Mouse (Mus musculus) liver, embryonic 16.5 days (tissue): ENCODE results near the gene Cmc2. TPM values are rescaled to one million over a fixed set of nuclear protein-coding genes. Genes with fewer than 3 reads are reported as not detected.

Experiments
- ATAC-seq: fragments of 200-750 bp; cut with Nextera tagmentation; 2 replicates; pipeline ENCODE4 v1.8.0; 2017; ENCODE audit warnings: low read depth, mild to moderate bottlenecking, moderate number of reproducible peaks, moderate library complexity
- H3K27ac ChIP-seq: fragments of 300-500 bp; sonication (generic); 2 replicates; pipeline ENCODE4 v1.5.1; 2014; ENCODE audit warnings: mild to moderate bottlenecking, low read length
- H3K27me3 ChIP-seq: fragments of 300-500 bp; sonication (generic); 2 replicates; pipeline ENCODE4 v1.6.1; 2014; ENCODE audit warnings: low read depth, low read length, mixed read lengths; ENCODE audit not compliant: control insufficient read depth, insufficient read depth
- H3K36me3 ChIP-seq: fragments of 300-500 bp; sonication (generic); 2 replicates; pipeline ENCODE4 v1.6.1; 2014; ENCODE audit warnings: mild to moderate bottlenecking; ENCODE audit not compliant: control insufficient read depth, insufficient read depth
- H3K4me1 ChIP-seq: fragments of 300-500 bp; sonication (generic); 2 replicates; pipeline ENCODE4 v1.6.1; 2014; ENCODE audit warnings: low read depth, low read length, mixed read lengths; ENCODE audit not compliant: control insufficient read depth
- H3K4me2 ChIP-seq: fragments of 300-500 bp; sonication (generic); 2 replicates; pipeline ENCODE4 v1.6.1; 2014; ENCODE audit warnings: low read depth, low read length, mixed read lengths
- H3K4me3 ChIP-seq: fragments of 300-500 bp; sonication (generic); 2 replicates; pipeline ENCODE4 v1.5.1; 2014; ENCODE audit warnings: low read depth, mild to moderate bottlenecking, low read length
- H3K9ac ChIP-seq: fragments of 300-500 bp; sonication (generic); 2 replicates; pipeline ENCODE4 v1.6.1; 2014; ENCODE audit warnings: low read depth, low read length
- H3K9me3 ChIP-seq: fragments of 300-500 bp; sonication (generic); replicated peaks from 2 replicates; pipeline ENCODE4 v1.6.1; 2016; ENCODE audit warnings: low read length; ENCODE audit not compliant: control insufficient read depth
- WGBS: fragments of 180-500 bp; shearing (Covaris S2); extraction: QIAGEN DNeasy Blood & Tissue Kit; methylation state at CpG from one replicate; pipeline ENCODE4 v1.1.7; 2014; ENCODE audit not compliant: insufficient replicate concordance; 5-methylcytosine and 5-hydroxymethylcytosine counted together
- polyA plus RNA-seq: library from polyadenylated mRNA; unstranded; fragments of >200 nt; fragmentation: Nextera tagmentation; extraction: Ambion mirVana; gene quantifications from 2 replicates; pipeline ENCODE4 v1.2.1, GENCODE M21; 2015

Cmc2 gene
- polyA plus RNA-seq, 1 experiment from 2014 or later, result 54.0 TPM

GRCm38 (mm10) chr8:116868699-116869098 lies 52.6 kb downstream of the Cmc2 start:
- no peaks in the 10 kb centered on the region for H3K36me3 ChIP-seq
- WGBS, result 24% methylated on average over 4 of the region's 4 CpGs
- no peak for ATAC-seq
- no peak overlapping the region for H3K9ac ChIP-seq
- H3K4me1 ChIP-seq, result no peaks in the 10 kb centered on the region
- no peak overlapping the region for H3K4me3 ChIP-seq
- no peak overlapping the region for H3K27ac ChIP-seq
- H3K4me2 ChIP-seq, result no peak overlapping the region
- peaks cover 9% of the 10 kb centered on the region for H3K27me3 ChIP-seq
- no peaks in the 10 kb centered on the region for H3K9me3 ChIP-seq

- H3K4me1 ChIP-seq, result no peaks in the 10 kb centered on the region
- 49% methylated on average over 9 of the region's 9 CpGs for WGBS
- no peak overlapping the region for H3K27ac ChIP-seq
- no peak overlapping the region for H3K4me2 ChIP-seq
- H3K27me3 ChIP-seq, result peaks cover 15% of the 10 kb centered on the region
- H3K4me3 ChIP-seq, result no peak overlapping the region
- no peak for ATAC-seq
- no peaks in the 10 kb centered on the region for H3K36me3 ChIP-seq
- H3K9ac ChIP-seq, result no peak overlapping the region
- H3K9me3 ChIP-seq, result no peaks in the 10 kb centered on the region
Observed at GRCm38 (mm10) chr8:116867321-116867720, 53.9 kb downstream of the Cmc2 start.

GRCm38 (mm10) chr8:116866118-116866903 lies 54.9 kb downstream of the Cmc2 start:
- H3K9ac ChIP-seq, result no peak overlapping the region
- H3K36me3 ChIP-seq, result no peaks in the 10 kb centered on the region
- no peak for ATAC-seq
- no peak overlapping the region for H3K27ac ChIP-seq
- H3K4me1 ChIP-seq, result no peaks in the 10 kb centered on the region
- H3K9me3 ChIP-seq, result no peaks in the 10 kb centered on the region
- peaks cover 15% of the 10 kb centered on the region for H3K27me3 ChIP-seq
- no peak overlapping the region for H3K4me2 ChIP-seq
- no peak overlapping the region for H3K4me3 ChIP-seq
- 48% methylated on average over 13 of the region's 13 CpGs for WGBS

GRCm38 (mm10) chr8:116864514-116864913 lies 56.7 kb downstream of the Cmc2 start:
- Histone ChIP-seq H3K27me3 (peaks cover 15% of the 10 kb centered on the region), H3K36me3 (no peaks in the 10 kb centered on the region), H3K4me2 (no peak overlapping the region), H3K4me3 (no peak overlapping the region), H3K27ac (no peak overlapping the region), H3K9me3 (no peaks in the 10 kb centered on the region), H3K4me1 (no peaks in the 10 kb centered on the region), H3K9ac (no peak overlapping the region)
- 66% methylated on average over 3 of the region's 3 CpGs for WGBS
- ATAC-seq, result no peak

- Histone ChIP-seq H3K4me2 (no peak overlapping the region), H3K27me3 (peaks cover 15% of the 10 kb centered on the region), H3K9me3 (no peaks in the 10 kb centered on the region), H3K27ac (no peak overlapping the region), H3K4me3 (no peak overlapping the region), H3K36me3 (no peaks in the 10 kb centered on the region), H3K4me1 (no peaks in the 10 kb centered on the region), H3K9ac (no peak overlapping the region)
- WGBS, result 33% methylated on average over 9 of the region's 9 CpGs
- ATAC-seq, result no peak
Observed at GRCm38 (mm10) chr8:116864022-116864387, 57.2 kb downstream of the Cmc2 start.

GRCm38 (mm10) chr8:116863357-116864021 lies 57.8 kb downstream of the Cmc2 start:
- no peak overlapping the region for H3K27ac ChIP-seq
- H3K27me3 ChIP-seq, result peaks cover 15% of the 10 kb centered on the region
- no peak overlapping the region for H3K9ac ChIP-seq
- ATAC-seq, result no peak
- 4% methylated on average over 30 of the region's 30 CpGs for WGBS
- H3K9me3 ChIP-seq, result no peaks in the 10 kb centered on the region
- H3K4me2 ChIP-seq, result peak overlapping the region; percentile 1; the same call in 1 of the 2 replicates
- H3K4me3 ChIP-seq, result no peak overlapping the region
- no peaks in the 10 kb centered on the region for H3K36me3 ChIP-seq
- no peaks in the 10 kb centered on the region for H3K4me1 ChIP-seq

- no peaks in the 10 kb centered on the region for H3K4me1 ChIP-seq
- no peak for ATAC-seq
- 45% methylated on average over 4 of the region's 4 CpGs for WGBS
Observed at GRCm38 (mm10) chr8:116862191-116862590, 59.1 kb downstream of the Cmc2 start.

GRCm38 (mm10) chr8:116852042-116852441 lies 69.2 kb downstream of the Cmc2 start:
- Histone ChIP-seq H3K4me2 (no peak overlapping the region), H3K4me3 (no peak overlapping the region), H3K9me3 (no peaks in the 10 kb centered on the region), H3K27ac (no peak overlapping the region), H3K4me1 (no peaks in the 10 kb centered on the region), H3K27me3 (no peaks in the 10 kb centered on the region), H3K9ac (no peak overlapping the region), H3K36me3 (no peaks in the 10 kb centered on the region)
- WGBS, result 75% methylated on average over 11 of the region's 11 CpGs
- ATAC-seq, result no peak

More at GRCm38 (mm10) chr8:116862191-116862590, 59.1 kb downstream of the Cmc2 start:
- H3K4me2 ChIP-seq, result no peak overlapping the region
- H3K9ac ChIP-seq, result no peak overlapping the region
- no peaks in the 10 kb centered on the region for H3K9me3 ChIP-seq
- H3K27me3 ChIP-seq, result peaks cover 15% of the 10 kb centered on the region
- no peak overlapping the region for H3K4me3 ChIP-seq
- H3K27ac ChIP-seq, result no peak overlapping the region
- no peaks in the 10 kb centered on the region for H3K36me3 ChIP-seq

GRCm38 (mm10) chr8:116848042-116848441 lies 73.2 kb downstream of the Cmc2 start:
- no peaks in the 10 kb centered on the region for H3K27me3 ChIP-seq
- no peak overlapping the region for H3K4me3 ChIP-seq
- 54% methylated on average over 3 of the region's 3 CpGs for WGBS
- no peaks in the 10 kb centered on the region for H3K36me3 ChIP-seq
- no peak overlapping the region for H3K9ac ChIP-seq
- no peak overlapping the region for H3K4me2 ChIP-seq
- no peak overlapping the region for H3K27ac ChIP-seq
- no peak for ATAC-seq
- H3K4me1 ChIP-seq, result no peaks in the 10 kb centered on the region
- no peaks in the 10 kb centered on the region for H3K9me3 ChIP-seq
